Mouse (Mus musculus) hindbrain, embryonic 16.5 days (tissue): ENCODE data around the gene Gm5624. TPM values are rescaled to one million over a fixed set of nuclear protein-coding genes. Genes with fewer than 3 reads are reported as not detected.
"Not testable (repeated sequence)": the region's sequence is repeated elsewhere in the genome, so short reads cannot be mapped to it uniquely, and the experiment has no call there.

Source experiments
- ATAC-seq: fragments of 200-750 bp; cut with Nextera tagmentation; 2 replicates; pipeline ENCODE4 v1.8.0; 2017; ENCODE audit warnings: moderate TSS enrichment, moderate library complexity
- H3K27ac ChIP-seq: fragments of 300-500 bp; sonication (generic); 2 replicates; pipeline ENCODE4 v1.5.1; 2014; ENCODE audit warnings: low read depth, mild to moderate bottlenecking, control low read depth, low read length, moderate library complexity
- H3K27me3 ChIP-seq: fragments of 300-500 bp; sonication (generic); replicated peaks from 2 replicates; pipeline ENCODE4 v1.6.1; 2014; ENCODE audit warnings: low read length; ENCODE audit not compliant: control insufficient read depth, insufficient read depth
- H3K36me3 ChIP-seq: fragments of 300-500 bp; sonication (generic); 2 replicates; pipeline ENCODE4 v1.6.1; 2014; ENCODE audit warnings: mild to moderate bottlenecking, low read length, moderate library complexity, mixed read lengths; ENCODE audit not compliant: control insufficient read depth, insufficient read depth
- H3K4me1 ChIP-seq: fragments of 300-500 bp; sonication (generic); 2 replicates; pipeline ENCODE4 v1.6.1; 2014; ENCODE audit warnings: low read depth, low read length; ENCODE audit not compliant: control insufficient read depth, insufficient read depth
- H3K4me2 ChIP-seq: fragments of 300-500 bp; sonication (generic); 2 replicates; pipeline ENCODE4 v1.6.1; 2014; ENCODE audit warnings: mild to moderate bottlenecking, low read length, control low read depth, moderate library complexity
- H3K4me3 ChIP-seq: fragments of 300-500 bp; sonication (generic); 2 replicates; pipeline ENCODE4 v1.5.1; 2014; ENCODE audit warnings: mild to moderate bottlenecking, low read length, control low read depth, moderate library complexity
- H3K9ac ChIP-seq: fragments of 300-500 bp; sonication (generic); 2 replicates; pipeline ENCODE4 v1.6.1; 2014; ENCODE audit warnings: low read depth, mild to moderate bottlenecking, control low read depth, low read length, moderate library complexity
- H3K9me3 ChIP-seq: fragments of 300-500 bp; sonication (generic); 2 replicates; pipeline ENCODE4 v1.6.1; 2014; ENCODE audit warnings: mild to moderate bottlenecking, low read length, moderate library complexity; ENCODE audit not compliant: control insufficient read depth
- WGBS: fragments of 180-500 bp; shearing (Covaris S2); extraction: QIAGEN DNeasy Blood & Tissue Kit; methylation state at CpG from one replicate; pipeline ENCODE4 v1.1.7; 2014; 5-methylcytosine and 5-hydroxymethylcytosine counted together
- polyA plus RNA-seq: library from polyadenylated mRNA; unstranded; fragments of >200 nt; fragmentation: Nextera tagmentation; extraction: Ambion mirVana; gene quantifications from 2 replicates; pipeline ENCODE4 v1.2.1, GENCODE M21; 2015

Gene Gm5624
- not detected in 2 replicates for polyA plus RNA-seq

DNA sequence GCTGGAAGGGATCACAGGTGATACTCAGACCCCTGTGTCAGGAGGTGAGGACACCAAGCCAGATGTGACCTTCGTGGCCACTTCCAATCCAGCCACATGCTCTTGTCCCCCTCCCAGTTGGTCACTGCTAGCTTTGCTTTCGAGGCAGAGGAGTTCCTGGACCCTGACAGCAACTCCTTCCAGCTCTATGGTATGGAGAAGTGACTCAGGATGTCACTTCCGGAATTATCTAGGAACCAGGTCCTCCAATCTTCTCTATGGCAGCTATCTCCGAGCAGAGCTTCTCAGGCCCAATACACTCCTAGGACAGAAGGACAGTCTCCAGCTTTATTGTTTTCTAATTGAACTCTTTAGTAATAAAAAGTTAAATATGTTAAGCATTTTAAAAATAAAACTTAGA lies at the start of gene Gm5624:
Gene Gm5624, minus strand, starts transcription at position 202 of the 400 bp plus-strand sequence.
- H3K9me3 ChIP-seq, H3K27me3 ChIP-seq, ATAC-seq, H3K9ac ChIP-seq, H3K36me3 ChIP-seq, H3K4me1 ChIP-seq, H3K4me2 ChIP-seq, H3K27ac ChIP-seq, H3K4me3 ChIP-seq: not testable (repeated sequence)
- WGBS, result 85% methylated on average over 4 of the region's 4 CpGs

DNA sequence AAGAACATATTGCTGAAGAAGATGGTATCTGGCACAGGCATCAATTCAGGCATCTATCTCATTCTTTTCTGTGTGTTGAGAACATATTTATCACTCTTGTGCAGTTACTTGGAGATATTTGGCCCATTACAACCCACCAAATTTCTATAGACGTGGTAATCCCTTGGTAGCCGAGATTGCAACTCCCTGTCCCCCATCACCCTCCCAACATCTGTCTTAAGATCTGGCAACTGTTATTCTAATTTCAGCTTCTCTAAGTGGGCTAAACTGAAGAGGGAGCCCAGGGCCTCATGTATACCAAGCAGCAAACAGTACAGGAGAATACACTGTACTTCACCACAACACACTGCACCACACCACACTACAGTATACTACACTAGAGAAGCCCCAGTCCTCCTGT lies 36.0 kb downstream of the Gm5624 start:
- not testable (repeated sequence) for H3K27ac ChIP-seq, H3K4me3 ChIP-seq, H3K36me3 ChIP-seq, H3K27me3 ChIP-seq, H3K4me1 ChIP-seq, H3K9ac ChIP-seq, ATAC-seq, H3K9me3 ChIP-seq, H3K4me2 ChIP-seq
- WGBS, result 87% methylated on average over 2 of the region's 2 CpGs

DNA sequence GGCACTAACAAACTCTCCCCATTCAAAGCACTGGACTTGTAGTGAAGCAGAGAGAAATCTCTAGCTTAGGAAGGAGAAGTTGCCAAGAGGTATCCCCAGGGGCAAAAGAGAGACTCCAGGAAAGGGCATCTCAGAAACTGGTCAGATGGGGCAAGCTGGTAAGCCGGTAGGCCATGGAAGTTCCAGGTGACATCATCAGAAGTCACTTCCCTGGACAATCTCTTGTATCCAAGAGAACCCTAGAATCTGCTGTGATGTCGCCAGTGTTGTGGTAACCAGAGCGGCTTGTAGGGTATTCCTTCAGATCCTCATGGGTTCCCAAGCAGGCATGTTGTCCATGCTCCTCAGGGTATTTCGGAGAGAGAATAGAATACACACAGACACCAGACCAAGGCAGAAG lies 44.9 kb downstream of the Gm5624 start, which contains the start of gene Gm8247:
Gene Gm8247, plus strand, starts transcription at position 301 of the 400 bp plus-strand sequence.
- not testable (repeated sequence) for H3K27ac ChIP-seq, H3K27me3 ChIP-seq, ATAC-seq, H3K4me3 ChIP-seq, H3K9me3 ChIP-seq, H3K36me3 ChIP-seq, H3K4me2 ChIP-seq, H3K4me1 ChIP-seq, H3K9ac ChIP-seq
- 94% methylated on average over 4 of the region's 4 CpGs for WGBS

DNA sequence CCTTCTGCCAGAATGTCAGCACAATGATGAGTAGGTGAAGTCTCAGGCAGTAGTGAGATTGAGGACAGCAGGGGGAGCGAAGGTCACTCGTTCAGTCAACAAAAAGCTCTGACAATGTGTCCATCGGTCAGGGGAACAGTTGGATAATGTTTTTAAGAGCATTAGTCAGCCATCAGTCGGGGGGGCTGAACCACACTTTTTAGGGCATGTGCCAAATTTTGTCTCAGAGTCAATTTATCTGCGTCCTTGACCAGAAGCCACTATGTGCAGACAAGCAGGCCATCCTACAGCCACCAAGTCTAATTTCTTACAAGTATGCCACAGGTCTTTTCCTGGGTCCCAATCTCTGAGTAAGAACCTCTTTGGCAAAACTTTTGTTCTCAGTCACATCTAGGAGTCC lies 79.8 kb downstream of the Gm5624 start:
- WGBS, result 84% methylated on average over 3 of the region's 5 CpGs
- H3K36me3 ChIP-seq, H3K9me3 ChIP-seq, ATAC-seq, H3K27me3 ChIP-seq, H3K4me2 ChIP-seq, H3K27ac ChIP-seq, H3K4me1 ChIP-seq, H3K4me3 ChIP-seq, H3K9ac ChIP-seq: not testable (repeated sequence)

DNA sequence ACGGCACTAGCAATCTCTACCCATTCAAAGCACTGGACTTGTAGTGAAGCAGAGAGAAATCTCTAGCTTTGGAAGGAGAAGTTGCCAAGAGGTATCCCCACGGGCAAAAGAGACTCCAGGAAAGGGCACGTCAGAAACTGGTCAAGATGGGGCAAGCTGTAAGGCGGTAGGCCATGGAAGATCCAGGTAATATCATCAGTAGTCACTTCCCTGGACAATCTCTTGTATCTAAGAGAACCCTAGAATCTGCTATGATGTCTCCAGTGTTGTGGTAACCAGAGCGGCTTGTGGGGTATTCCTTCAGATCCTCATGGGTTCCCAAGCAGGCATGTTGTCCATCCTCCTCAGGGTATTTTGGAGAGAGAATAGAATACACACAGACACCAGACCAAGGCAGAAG lies 109.8 kb downstream of the Gm5624 start, which contains the start of gene Gm17093:
Gene Gm17093, plus strand, starts transcription at position 301 of the 400 bp plus-strand sequence.
- not testable (repeated sequence) for H3K36me3 ChIP-seq, H3K27me3 ChIP-seq, H3K4me1 ChIP-seq, H3K9ac ChIP-seq, H3K9me3 ChIP-seq, H3K4me2 ChIP-seq, H3K4me3 ChIP-seq, ATAC-seq, H3K27ac ChIP-seq
- WGBS, result 88% methylated on average over 5 of the region's 5 CpGs

Other genes with a start within 250 kb of the Gm5624 start
- gene Gm3371, start 217.2 kb downstream of the Gm5624 start, polyA plus RNA-seq, result not detected in 2 replicates
- not detected in 2 replicates for gene Gm8232, start 194.3 kb downstream of the Gm5624 start, polyA plus RNA-seq
- not detected in 2 replicates for gene BC061237, start 135.5 kb downstream of the Gm5624 start, polyA plus RNA-seq
- not detected in 2 replicates for gene Gm17093, start 109.7 kb downstream of the Gm5624 start, polyA plus RNA-seq
- 0.16 and 0.28 TPM in 2 replicates for gene Gm8247, start 44.8 kb downstream of the Gm5624 start, polyA plus RNA-seq
- gene Gm8257, start 78.5 kb upstream of the Gm5624 start, polyA plus RNA-seq, result not detected in 2 replicates
- not detected in 2 replicates for gene Gm8267, start 122.4 kb upstream of the Gm5624 start, polyA plus RNA-seq
- gene Ptgdr, start 231.4 kb upstream of the Gm5624 start, polyA plus RNA-seq, result 0.73 and 0.76 TPM in 2 replicates